Mouse (Mus musculus) forebrain, embryonic 14.5 days (tissue): ENCODE data around the gene Chchd1. TPM values are rescaled to one million over a fixed set of nuclear protein-coding genes. Genes with fewer than 3 reads are reported as not detected.

Experiments
- ATAC-seq: fragments of 200-750 bp; cut with Nextera tagmentation; 2 replicates; pipeline ENCODE4 v1.8.0; 2017; ENCODE audit warnings: mild to moderate bottlenecking, moderate library complexity
- DNase-seq: peaks from one replicate; pipeline ENCODE4 v3.0.0-alpha.2; 2015; ENCODE audit warnings: low spot score
- H3K27ac ChIP-seq: fragments of 300-500 bp; sonication (generic); 2 replicates; pipeline ENCODE4 v1.5.1; 2014; ENCODE audit warnings: low read depth, mild to moderate bottlenecking, control low read depth, low read length, moderate library complexity
- H3K27me3 ChIP-seq: fragments of 300-500 bp; sonication (generic); replicated peaks from 2 replicates; pipeline ENCODE4 v1.6.1; 2014; ENCODE audit warnings: low read length, control low read depth, mixed read lengths; ENCODE audit not compliant: control insufficient read depth, insufficient read depth
- H3K36me3 ChIP-seq: fragments of 300-500 bp; sonication (generic); 2 replicates; pipeline ENCODE4 v1.6.1; 2014; ENCODE audit warnings: low read length, control low read depth; ENCODE audit not compliant: control insufficient read depth, insufficient read depth
- H3K4me1 ChIP-seq: fragments of 300-500 bp; sonication (generic); 2 replicates; pipeline ENCODE4 v1.6.1; 2014; ENCODE audit warnings: antibody characterized with exemption, low read length, control low read depth; ENCODE audit not compliant: control insufficient read depth, insufficient read depth
- H3K4me2 ChIP-seq: fragments of 300-500 bp; sonication (generic); 2 replicates; pipeline ENCODE4 v1.6.1; 2014; ENCODE audit warnings: mild to moderate bottlenecking, control low read depth, low read length
- H3K4me3 ChIP-seq: fragments of 300-500 bp; sonication (generic); 2 replicates; pipeline ENCODE4 v1.5.1; 2014; ENCODE audit warnings: low read depth, low read length, control low read depth
- H3K9ac ChIP-seq: fragments of 300-500 bp; sonication (generic); 2 replicates; pipeline ENCODE4 v1.6.1; 2014; ENCODE audit warnings: mild to moderate bottlenecking, low read length, control low read depth, moderate library complexity
- H3K9me3 ChIP-seq: fragments of 300-500 bp; sonication (generic); replicated peaks from 2 replicates; pipeline ENCODE4 v1.6.1; 2016; ENCODE audit warnings: low read length, control low read depth, mixed read lengths; ENCODE audit not compliant: control insufficient read depth
- WGBS: fragments of 180-500 bp; shearing (Covaris S2); extraction: QIAGEN DNeasy Blood & Tissue Kit; methylation state at CpG from one replicate; pipeline ENCODE4 v1.1.7; 2014; 5-methylcytosine and 5-hydroxymethylcytosine counted together
- polyA plus RNA-seq: library from polyadenylated mRNA; unstranded; fragments of >200 nt; fragmentation: Nextera tagmentation; extraction: Ambion mirVana; gene quantifications from 2 replicates; pipeline ENCODE4 v1.2.1, GENCODE M21; 2014

Gene Chchd1
- polyA plus RNA-seq, 1 experiment from 2014 or later = 259 TPM

GRCm38 (mm10) chr14:20674064-20674833, 28.6 kb upstream of the Chchd1 start, which contains the start of gene Sec24c:
Gene Sec24c (plus strand): TSS chr14:20674308.
- WGBS = 2% methylated on average over 42 of the region's 43 CpGs
- peak; percentile 98 for ATAC-seq

DNA sequence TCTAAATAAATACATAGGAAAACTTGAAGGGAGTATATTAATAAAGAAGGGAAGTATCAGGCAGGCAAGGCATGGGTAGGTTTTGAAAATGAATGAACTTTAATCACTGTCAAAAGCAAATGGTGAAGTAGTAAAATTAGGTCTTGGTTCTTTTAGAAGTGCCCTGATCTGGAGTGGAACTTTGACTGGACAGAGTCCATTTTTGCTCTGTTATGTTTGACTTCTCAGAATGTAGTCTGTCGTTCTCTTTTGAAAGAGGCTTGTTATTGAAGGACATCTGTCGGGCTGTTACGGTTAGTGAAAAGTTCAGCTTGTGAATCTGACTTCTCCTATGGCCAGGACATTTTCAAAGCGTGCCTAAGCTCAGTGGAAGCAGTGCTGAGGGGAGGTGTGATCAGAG, 24.9 kb upstream of the Chchd1 start:
- Histone ChIP-seq H3K27ac (no peak overlapping the region), H3K9me3 (no peaks in the 10 kb centered on the region), H3K27me3 (no peaks in the 10 kb centered on the region), H3K4me2 (no peak overlapping the region), H3K4me1 (peaks cover 3% of the 10 kb centered on the region; the same call in 1 of the 2 replicates), H3K4me3 (no peak overlapping the region), H3K36me3 (peaks cover 69% of the 10 kb centered on the region), H3K9ac (no peak overlapping the region)
- WGBS = 92% methylated on average over 4 of the region's 4 CpGs
- no peak for DNase-seq
- no peak for ATAC-seq

More at GRCm38 (mm10) chr14:20674064-20674833, 28.6 kb upstream of the Chchd1 start, which contains the start of gene Sec24c:
- Histone ChIP-seq H3K36me3 (peaks cover 33% of the 10 kb centered on the region), H3K9me3 (no peaks in the 10 kb centered on the region), H3K4me3 (peak within 1 kb of the TSS; percentile 67), H3K4me2 (peak within 1 kb of the TSS; percentile 75), H3K4me1 (peaks cover 3% of the 10 kb centered on the region; the same call in 1 of the 2 replicates), H3K27ac (peak within 1 kb of the TSS; percentile 77), H3K9ac (peak within 1 kb of the TSS; percentile 79), H3K27me3 (no peaks in the 10 kb centered on the region)
- peak; percentile 100 for DNase-seq

DNA sequence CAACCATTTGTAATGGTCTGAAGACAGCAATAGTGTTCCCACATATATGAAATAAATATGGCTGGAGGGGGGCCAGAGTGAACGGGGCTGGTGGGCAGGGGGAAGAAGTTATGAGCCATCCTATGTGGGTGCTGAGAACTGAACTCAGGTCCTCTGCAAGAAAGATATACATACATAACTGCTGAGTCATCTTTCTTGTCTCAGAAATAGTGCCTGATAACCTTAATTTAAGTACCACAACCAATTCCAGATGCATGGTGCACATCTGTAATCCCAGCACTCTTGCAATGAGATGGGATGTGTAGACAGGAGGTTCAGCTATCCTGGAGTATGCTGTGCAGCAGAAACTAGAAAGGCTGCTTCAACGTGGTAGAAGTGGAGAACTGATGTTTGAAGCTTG, 21.1 kb upstream of the Chchd1 start:
- H3K9me3 ChIP-seq = no peaks in the 10 kb centered on the region
- H3K4me1 ChIP-seq = no peaks in the 10 kb centered on the region
- no peak overlapping the region for H3K27ac ChIP-seq
- no peak for DNase-seq
- H3K36me3 ChIP-seq = peaks cover 97% of the 10 kb centered on the region
- ATAC-seq = no peak
- H3K27me3 ChIP-seq = no peaks in the 10 kb centered on the region
- H3K4me3 ChIP-seq = no peak overlapping the region
- WGBS = 93% methylated on average over 2 of the region's 2 CpGs
- no peak overlapping the region for H3K4me2 ChIP-seq
- no peak overlapping the region for H3K9ac ChIP-seq

GRCm38 (mm10) chr14:20682498-20682897, 20.3 kb upstream of the Chchd1 start:
- Histone ChIP-seq H3K27me3 (no peaks in the 10 kb centered on the region), H3K27ac (no peak overlapping the region), H3K4me3 (no peak overlapping the region), H3K36me3 (peaks cover 97% of the 10 kb centered on the region), H3K4me1 (no peaks in the 10 kb centered on the region), H3K9ac (no peak overlapping the region), H3K4me2 (no peak overlapping the region), H3K9me3 (no peaks in the 10 kb centered on the region)
- no peak for DNase-seq
- ATAC-seq = no peak
- WGBS = 81% methylated on average over 3 of the region's 3 CpGs

- Histone ChIP-seq H3K9ac (no peak overlapping the region), H3K36me3 (peaks cover 99% of the 10 kb centered on the region), H3K4me2 (no peak overlapping the region), H3K27me3 (no peaks in the 10 kb centered on the region), H3K4me1 (no peaks in the 10 kb centered on the region), H3K27ac (no peak overlapping the region), H3K4me3 (no peak overlapping the region), H3K9me3 (no peaks in the 10 kb centered on the region)
- WGBS = 98% methylated on average over 3 of the region's 3 CpGs
- ATAC-seq (no peak), DNase-seq (no peak)
Observed at GRCm38 (mm10) chr14:20686576-20686975, 16.2 kb upstream of the Chchd1 start.

GRCm38 (mm10) chr14:20689009-20689408, 13.8 kb upstream of the Chchd1 start:
- DNase-seq (no peak), ATAC-seq (no peak)

DNA sequence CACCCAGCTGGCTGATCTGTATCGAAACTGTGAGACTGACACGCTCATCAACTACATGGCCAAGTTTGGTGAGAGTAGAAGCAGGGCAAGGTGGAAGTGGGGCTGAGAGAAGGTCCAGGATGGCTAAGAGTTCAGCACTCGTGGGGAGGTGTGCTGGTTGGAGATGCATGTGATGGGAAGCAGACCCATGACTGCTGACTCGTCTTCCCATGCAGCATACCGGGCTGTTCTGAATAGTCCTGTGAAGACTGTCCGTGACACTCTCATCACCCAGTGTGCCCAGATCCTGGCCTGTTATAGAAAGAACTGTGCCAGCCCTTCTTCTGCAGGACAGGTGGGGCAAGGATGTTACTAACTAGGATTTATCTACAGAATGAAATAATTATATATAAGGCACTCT, 11.0 kb upstream of the Chchd1 start:
- H3K27me3 ChIP-seq = no peaks in the 10 kb centered on the region
- no peak overlapping the region for H3K27ac ChIP-seq
- 89% methylated on average over 6 of the region's 6 CpGs for WGBS
- H3K4me3 ChIP-seq = no peak overlapping the region
- H3K4me2 ChIP-seq = no peak overlapping the region
- peaks cover 10% of the 10 kb centered on the region for H3K4me1 ChIP-seq
- H3K9me3 ChIP-seq = no peaks in the 10 kb centered on the region
- DNase-seq = no peak
- H3K36me3 ChIP-seq = peaks cover 75% of the 10 kb centered on the region
- H3K9ac ChIP-seq = no peak overlapping the region
- no peak for ATAC-seq

More at GRCm38 (mm10) chr14:20689009-20689408, 13.8 kb upstream of the Chchd1 start:
- no peak overlapping the region for H3K9ac ChIP-seq
- H3K4me2 ChIP-seq = no peak overlapping the region
- WGBS = 93% methylated on average over 2 of the region's 2 CpGs
- H3K27me3 ChIP-seq = no peaks in the 10 kb centered on the region
- H3K36me3 ChIP-seq = peaks cover 99% of the 10 kb centered on the region
- H3K4me3 ChIP-seq = no peak overlapping the region
- H3K27ac ChIP-seq = no peak overlapping the region
- no peaks in the 10 kb centered on the region for H3K9me3 ChIP-seq
- no peaks in the 10 kb centered on the region for H3K4me1 ChIP-seq

DNA sequence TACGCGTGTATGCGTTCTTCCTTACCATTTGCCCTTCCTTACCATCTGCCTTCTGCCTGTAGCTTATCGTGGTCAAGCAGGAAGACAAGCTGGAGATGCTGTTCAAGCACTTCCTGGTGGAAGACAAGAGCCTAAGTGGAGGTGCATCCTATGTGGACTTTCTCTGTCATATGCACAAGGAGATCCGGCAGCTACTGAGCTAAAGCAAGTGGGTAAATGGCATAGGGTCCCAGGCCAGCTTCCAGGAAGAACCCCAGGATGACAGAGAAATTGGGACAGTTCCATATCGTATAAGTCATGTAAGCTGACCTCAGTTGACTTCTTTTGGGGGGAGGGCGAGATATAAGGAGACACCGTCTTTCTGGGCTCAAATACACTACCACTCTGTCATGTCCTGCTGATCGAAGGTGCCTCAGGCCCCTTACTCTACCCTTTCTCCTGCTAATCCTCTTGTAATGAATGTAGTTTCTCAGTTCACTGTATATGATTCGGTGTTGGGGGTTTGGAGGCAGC, 9.2 kb upstream of the Chchd1 start:
- WGBS = 93% methylated on average over 10 of the region's 10 CpGs
- Histone ChIP-seq H3K9ac (no peak overlapping the region), H3K4me3 (no peak overlapping the region), H3K4me1 (peaks cover 23% of the 10 kb centered on the region), H3K27me3 (no peaks in the 10 kb centered on the region), H3K27ac (no peak overlapping the region), H3K9me3 (no peaks in the 10 kb centered on the region), H3K36me3 (peaks cover 64% of the 10 kb centered on the region), H3K4me2 (no peak overlapping the region)
- no peak for DNase-seq
- no peak for ATAC-seq
